Mouse (Mus musculus) common myeloid progenitor, adult 5-6 weeks (primary cell): ENCODE data around the gene Gm8926. TPM values are rescaled to one million over a fixed set of nuclear protein-coding genes. Genes with fewer than 3 reads are reported as not detected.
"Not testable (repeated sequence)": the region's sequence is repeated elsewhere in the genome, so short reads cannot be mapped to it uniquely, and the experiment has no call there.

Experiments used
- ATAC-seq: replicated peaks from 2 replicates; pipeline ENCODE4 v1.8.0; 2016; ENCODE audit warnings: low read depth, mild to moderate bottlenecking, moderate TSS enrichment, inconsistent platforms; ENCODE audit not compliant: poor library complexity, severe bottlenecking
- total RNA-seq: library from RNA; stranded (forward); fragments of 200-1000, 187-1606 nt; gene quantifications from 2 replicates; pipeline ENCODE4 v1.2.3, GENCODE M21; 2017

Gene Gm8926
- not detected in 2 replicates for total RNA-seq

- ATAC-seq = not testable (repeated sequence)
Observed at GRCm38 (mm10) chr5:11770248-11770647, at the start of gene Gm8926. TSS of gene Gm8926 (plus strand) at chr5:11770548.

Other genes with a start within 250 kb of the Gm8926 start
- gene Gm6460, start 175.6 kb upstream of the Gm8926 start, total RNA-seq = not detected in 2 replicates
- not detected in 2 replicates for gene Gm8922, start 88.6 kb upstream of the Gm8926 start, total RNA-seq
- gene Gm6465, start 75.0 kb downstream of the Gm8926 start, total RNA-seq = not detected in 2 replicates
- not detected in 2 replicates for gene 4933402N22Rik, start 147.5 kb downstream of the Gm8926 start, total RNA-seq